Mouse (Mus musculus) heart, postnatal 0 days (tissue): Measurements from ENCODE around the gene Pglyrp1.

Experiments used
- CTCF ChIP-seq: IDR thresholded peaks from 2 replicates; pipeline ENCODE4 v1.5.1; 2016; ENCODE audit warnings: antibody characterized with exemption, control low read depth, low read depth
- EP300 ChIP-seq: IDR thresholded peaks from 2 replicates; pipeline ENCODE4 v1.6.1; 2016; ENCODE audit warnings: antibody characterized with exemption, low read depth

- no peak for TF ChIP-seq EP300
- TF ChIP-seq CTCF, result no peak
These were observed 21.9 kb downstream of the Pglyrp1 start for GRCm38 (mm10) chr7:18893009-18893408.
